Mouse (Mus musculus) G1E (cell line): ENCODE measurements around the gene L3mbtl3. TPM values are rescaled to one million over a fixed set of nuclear protein-coding genes. Genes with fewer than 3 reads are reported as not detected.

Source experiments
- ATAC-seq: 2 replicates; pipeline ENCODE4 v1.8.0; 2016; ENCODE audit warnings: mild to moderate bottlenecking; ENCODE audit not compliant: insufficient number of reproducible peaks, poor library complexity, low FRiP score, severe bottlenecking; ENCODE audit errors: extremely low read depth
- DNase-seq: peaks from one replicate; pipeline ENCODE4 v3.0.0; 2012; ENCODE audit warnings: low spot score
- H3K27me3 ChIP-seq: 2 replicates; pipeline ENCODE4 v1.6.1; 2012; ENCODE audit warnings: mild to moderate bottlenecking, low read length, inconsistent platforms; ENCODE audit not compliant: insufficient read depth
- H3K36me3 ChIP-seq: replicated peaks from 2 replicates; pipeline ENCODE3; 2012; ENCODE audit warnings: mild to moderate bottlenecking, inconsistent platforms
- H3K4me1 ChIP-seq: 2 replicates; pipeline ENCODE4 v1.6.1; 2012; ENCODE audit warnings: low read depth, low read length, inconsistent platforms, mixed read lengths; ENCODE audit not compliant: insufficient read depth
- H3K4me3 ChIP-seq: 2 replicates; pipeline ENCODE4 v1.5.1; 2012; ENCODE audit warnings: low read depth, mild to moderate bottlenecking, inconsistent platforms, low read length, moderate library complexity, mixed read lengths
- H3K9me3 ChIP-seq: replicated peaks from 2 replicates; pipeline ENCODE4 v1.6.1; 2012; ENCODE audit warnings: inconsistent platforms
- CTCF ChIP-seq: IDR thresholded peaks from 2 replicates; pipeline ENCODE4 v1.5.1; 2012; ENCODE audit warnings: low read depth, low read length, inconsistent platforms, mixed read lengths
- GATA1 ChIP-seq: IDR thresholded peaks from 2 replicates; pipeline ENCODE4 v1.6.1; 2012; ENCODE audit warnings: borderline replicate concordance, low read length, inconsistent platforms, mixed read lengths
- GATA2 ChIP-seq: IDR thresholded peaks from 2 replicates; pipeline ENCODE4 v1.6.1; 2012; ENCODE audit warnings: low read depth, low read length, inconsistent platforms, borderline replicate concordance
- POLR2AphosphoS5 ChIP-seq: IDR thresholded peaks from 2 replicates; pipeline ENCODE4 v1.6.1; 2012; ENCODE audit warnings: low read depth, low read length, inconsistent platforms; ENCODE audit not compliant: insufficient replicate concordance
- TAL1 ChIP-seq: conservative IDR thresholded peaks from 2 replicates; pipeline ENCODE4 v1.6.1; 2012; ENCODE audit warnings: low read depth, low read length, inconsistent platforms, mixed read lengths
- polyA plus RNA-seq: library from polyadenylated mRNA; stranded (reverse); fragments of >175 nt; gene quantifications from 2 replicates; pipeline ENCODE4 v1.2.3, GENCODE M21; 2012
- total RNA-seq, 2 experiments: library from RNA; stranded (forward) in 1 of 2; stranded (reverse) in 1 of 2; fragments of 200-1000 nt in 1 of 2; fragments of >200 nt in 1 of 2; fragmentation: Nextera tagmentation in 1 of 2; gene quantifications; 2 replicates each; pipeline ENCODE4 v1.2.3; 2014 to 2017

Gene L3mbtl3
- total and polyA plus RNA-seq, 3 experiments: 0.16 TPM; not detected in 2

DNA sequence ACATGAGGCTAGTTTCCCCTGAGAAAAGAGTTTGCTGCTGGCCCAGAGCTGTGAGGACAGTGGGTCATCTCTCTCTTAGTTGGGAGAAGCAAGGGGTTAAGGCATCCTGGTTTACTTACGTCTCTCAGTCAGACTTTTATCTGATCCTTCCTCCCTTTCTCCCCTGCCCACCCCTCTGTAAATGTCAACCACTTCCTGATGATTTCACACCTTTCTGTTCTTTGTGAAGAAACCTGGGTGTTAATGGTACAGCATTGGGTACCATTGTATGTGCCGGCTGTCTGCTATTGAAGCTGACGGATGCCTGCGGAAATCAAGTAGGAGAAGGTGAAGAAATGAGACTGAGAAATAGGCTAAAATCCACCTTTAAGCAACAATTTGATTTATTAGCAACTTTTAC lies 146.3 kb downstream of the L3mbtl3 start, which contains the start of gene Samd3:
Samd3 (plus strand) TSS at position 220 of the 400 bp plus-strand sequence.
- Histone ChIP-seq H3K36me3 (no peaks in the 10 kb centered on the region), H3K27me3 (no peaks in the 10 kb centered on the region), H3K4me3 (no peak within 1 kb of the TSS), H3K9me3 (0 out of 2 replicates have a peak, but pooled peaks cover 2% of the 10 kb centered on the region), H3K4me1 (no peaks in the 10 kb centered on the region)
- TF ChIP-seq POLR2AphosphoS5 (no peak), GATA2 (no peak), CTCF (no peak), TAL1 (no peak), GATA1 (no peak)
- DNase-seq: no peak
- ATAC-seq: no peak

DNA sequence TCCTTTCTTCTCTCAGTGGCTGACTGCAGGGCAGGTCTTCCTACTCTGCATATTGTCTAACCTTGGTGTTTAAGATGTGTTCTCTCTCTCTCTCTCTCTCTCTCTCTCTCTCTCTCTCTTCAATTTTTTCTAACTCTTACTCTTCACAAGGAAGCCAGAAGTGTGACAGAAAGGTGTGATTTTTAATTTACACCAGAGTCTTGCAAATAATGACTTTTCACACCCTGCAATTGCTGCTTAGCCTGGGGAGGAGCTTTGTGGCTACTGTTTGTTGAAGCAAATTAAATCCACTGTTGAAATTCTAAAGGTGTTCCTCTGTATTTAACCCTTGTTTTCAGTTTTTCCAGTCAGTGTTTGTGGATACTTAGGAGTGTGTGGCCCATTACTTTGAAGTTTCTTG lies 147.6 kb downstream of the L3mbtl3 start:
- Histone ChIP-seq H3K27me3 (no peaks in the 10 kb centered on the region), H3K36me3 (no peaks in the 10 kb centered on the region), H3K9me3 (0 out of 2 replicates have a peak, but pooled peaks cover 2% of the 10 kb centered on the region), H3K4me3 (no peak overlapping the region), H3K4me1 (no peaks in the 10 kb centered on the region)
- TF ChIP-seq CTCF (no peak), GATA1 (no peak), GATA2 (no peak), POLR2AphosphoS5 (no peak), TAL1 (no peak)
- ATAC-seq (no peak), DNase-seq (no peak)

DNA sequence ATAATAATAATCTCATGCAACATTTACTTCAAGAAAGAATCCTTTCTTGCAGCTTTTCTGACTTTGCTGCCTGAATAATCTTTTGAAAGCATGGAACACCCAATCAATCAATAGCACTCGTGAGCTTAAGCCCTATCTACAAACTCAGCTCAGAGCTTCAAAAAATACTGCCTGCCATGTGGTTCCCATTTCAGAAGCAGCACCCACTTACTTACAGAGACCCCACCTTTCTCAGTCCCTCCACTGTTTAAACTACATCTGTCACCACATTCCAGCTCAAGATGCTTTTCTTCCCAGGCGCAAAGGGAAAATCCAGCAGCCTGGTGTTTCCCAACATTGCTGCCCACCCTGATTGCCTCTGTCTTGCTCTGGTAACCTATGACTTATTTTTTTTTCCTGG lies 149.0 kb downstream of the L3mbtl3 start:
- Histone ChIP-seq H3K4me1 (no peaks in the 10 kb centered on the region), H3K4me3 (no peak overlapping the region), H3K27me3 (no peaks in the 10 kb centered on the region), H3K36me3 (no peaks in the 10 kb centered on the region), H3K9me3 (no peaks in the 10 kb centered on the region)
- TF ChIP-seq TAL1 (no peak), GATA2 (no peak), CTCF (no peak), GATA1 (no peak), POLR2AphosphoS5 (no peak)
- ATAC-seq (no peak), DNase-seq (no peak)

- Histone ChIP-seq H3K4me1 (no peaks in the 10 kb centered on the region), H3K9me3 (no peaks in the 10 kb centered on the region), H3K27me3 (no peaks in the 10 kb centered on the region), H3K4me3 (no peak overlapping the region), H3K36me3 (no peaks in the 10 kb centered on the region)
- ATAC-seq (no peak), DNase-seq (no peak)
- TF ChIP-seq GATA2 (no peak), POLR2AphosphoS5 (no peak), GATA1 (no peak), TAL1 (no peak), CTCF (no peak)
Measured at GRCm38 (mm10) chr10:26226241-26226640, 149.5 kb downstream of the L3mbtl3 start.

Other genes with a start within 250 kb of the L3mbtl3 start
- not detected in 2 replicates for gene Samd3, start 146.3 kb downstream of the L3mbtl3 start, total RNA-seq (2014; fragmentation: Nextera tagmentation)
- not detected in 2 replicates for gene Samd3, start 146.3 kb downstream of the L3mbtl3 start, total RNA-seq (2017)
- gene Samd3, start 146.3 kb downstream of the L3mbtl3 start, polyA plus RNA-seq: not detected in 2 replicates